Mouse (Mus musculus): ENCODE results near the gene Slc9a3r1.

Slc9a3r1 gene

DNA sequence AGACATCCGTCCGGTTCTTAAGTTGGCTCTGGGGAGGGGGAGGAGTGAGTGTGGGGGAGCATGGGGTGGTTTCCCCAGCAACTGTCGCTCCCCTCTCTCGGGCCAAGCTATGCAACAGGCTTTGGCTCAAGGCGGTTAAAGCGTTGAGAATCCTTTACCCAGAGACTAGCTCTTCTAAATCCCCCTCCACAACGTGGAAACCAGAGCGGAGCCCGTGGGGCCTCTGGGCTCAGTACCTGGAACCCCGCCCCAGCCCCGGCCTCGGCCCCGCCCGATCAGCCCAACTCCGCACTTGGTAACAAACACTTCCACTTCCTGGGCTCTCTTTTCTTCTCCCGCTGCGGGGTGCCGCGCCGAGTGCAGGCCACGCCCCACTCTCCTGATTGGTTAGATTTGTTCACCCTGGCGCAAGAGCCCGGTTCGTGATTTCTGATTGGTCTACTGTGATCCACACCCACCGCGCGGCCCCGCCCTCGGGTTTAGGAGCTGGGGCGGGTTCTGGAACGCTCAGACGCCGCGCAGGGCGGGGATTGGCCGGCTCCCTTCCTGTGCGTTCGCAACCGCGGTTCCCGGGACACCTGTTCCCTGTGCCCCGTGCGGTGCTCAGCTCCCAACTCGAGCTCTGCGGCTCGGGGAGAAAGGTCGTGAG, at the start of gene Slc9a3r1:
TSS of gene Slc9a3r1 (plus strand) at position 510 of the 649 bp plus-strand sequence.
- peak; percentile 80 for DNase-seq (ENCODE audit: extremely low read depth, low read depth, low spot score)

- no peak for DNase-seq (ENCODE audit: extremely low read depth, low read depth, low spot score)
Measured at GRCm38 (mm10) chr11:115119409-115119808, 43.7 kb upstream of the Slc9a3r1 start.

DNA sequence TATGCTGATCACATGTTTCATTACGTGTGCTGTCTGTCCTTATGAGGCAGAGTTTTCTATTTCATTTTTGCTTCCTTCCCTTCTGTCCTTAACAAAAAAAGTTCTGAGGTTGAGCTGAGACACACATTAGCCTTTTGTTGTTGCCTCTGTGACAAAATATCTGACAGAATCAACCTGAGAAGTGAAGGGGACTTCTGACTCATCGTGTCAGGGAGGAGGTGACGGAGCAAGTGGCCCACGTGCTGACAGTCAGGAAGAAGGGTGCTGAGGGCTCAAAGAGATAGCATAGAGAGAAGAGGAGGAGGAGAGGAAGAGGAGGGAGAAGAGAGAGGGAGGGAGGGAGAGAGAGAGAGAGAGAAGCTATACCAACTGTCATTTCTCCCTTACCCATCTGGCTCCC, 34.7 kb upstream of the Slc9a3r1 start:
- DNase-seq (ENCODE audit: extremely low read depth, low read depth, low spot score), result no peak

- DNase-seq (ENCODE audit: extremely low read depth, low read depth, low spot score), result no peak
Measured at GRCm38 (mm10) chr11:115129508-115130126, 33.5 kb upstream of the Slc9a3r1 start.

DNA sequence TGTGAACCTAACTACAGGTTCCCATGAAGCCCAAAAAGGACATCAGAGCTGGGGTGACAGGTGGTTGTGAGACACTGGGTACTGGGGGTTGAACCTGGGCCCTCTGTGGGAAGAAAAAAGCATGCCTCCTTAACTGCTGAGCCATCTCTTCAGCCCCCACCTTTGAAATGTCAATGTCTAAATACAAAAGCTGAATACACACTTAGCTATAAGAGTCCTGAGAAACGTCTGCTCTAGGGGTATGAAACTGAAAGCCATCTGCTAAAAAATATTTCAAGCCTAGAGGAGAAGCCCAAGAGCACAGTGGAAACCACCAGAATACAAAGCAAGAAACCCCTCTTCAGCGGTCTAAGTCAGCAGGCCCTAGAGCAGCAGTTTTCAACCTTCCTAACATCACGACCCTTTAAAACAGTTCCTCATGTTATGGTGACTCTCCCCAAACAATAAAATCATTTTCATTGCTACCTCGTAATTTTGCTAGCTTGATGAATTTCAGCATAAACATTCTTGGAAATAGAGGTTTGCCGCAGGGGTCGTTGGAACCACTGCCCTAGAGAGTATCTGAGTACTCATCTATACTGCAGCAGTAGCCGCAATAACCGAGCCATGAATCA, 31.3 kb upstream of the Slc9a3r1 start:
- no peak for DNase-seq (ENCODE audit: extremely low read depth, low read depth, low spot score)

- DNase-seq (ENCODE audit: extremely low read depth, low read depth, low spot score), result no peak
Measured at GRCm38 (mm10) chr11:115133800-115134199, 29.3 kb upstream of the Slc9a3r1 start, which contains the start of gene Cd300lf. Cd300lf (minus strand) TSS chr11:115133992.

DNA sequence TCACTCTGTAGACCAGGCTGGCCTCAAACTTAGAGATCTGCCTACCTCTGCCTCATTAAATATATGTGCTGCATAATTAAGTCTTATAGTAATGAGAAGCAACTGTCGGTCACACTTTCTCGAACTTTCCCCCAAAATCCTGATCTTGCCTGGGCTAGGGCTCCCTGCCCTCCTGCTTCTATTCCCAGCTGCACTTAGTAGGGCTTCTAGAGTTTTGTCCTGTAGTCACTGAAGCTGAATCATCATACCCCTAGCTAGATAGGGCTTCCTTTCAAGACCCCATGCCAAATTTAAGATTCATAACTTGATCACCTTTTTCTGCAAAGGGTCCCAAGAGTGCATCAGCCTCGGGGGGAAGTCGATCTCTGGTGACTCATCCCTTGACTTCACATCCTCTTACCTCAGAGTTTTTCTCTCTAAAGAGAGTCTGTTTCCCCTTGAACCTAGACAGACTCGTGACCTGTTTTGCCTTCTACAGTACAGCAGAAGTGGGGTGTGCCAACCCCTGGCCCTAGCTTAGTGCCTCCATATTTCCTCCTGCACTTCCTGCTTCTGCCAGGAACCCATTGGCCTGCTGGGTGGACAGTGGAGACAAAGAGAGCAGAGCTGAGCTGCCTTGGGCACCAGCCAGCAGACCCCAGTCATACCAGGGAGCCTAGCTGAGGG, 24.4 kb upstream of the Slc9a3r1 start:
- DNase-seq (ENCODE audit: extremely low read depth, low read depth, low spot score), result no peak

- DNase-seq (ENCODE audit: extremely low read depth, low read depth, low spot score), result no peak
Measured at GRCm38 (mm10) chr11:115141970-115142369, 21.2 kb upstream of the Slc9a3r1 start.

DNA sequence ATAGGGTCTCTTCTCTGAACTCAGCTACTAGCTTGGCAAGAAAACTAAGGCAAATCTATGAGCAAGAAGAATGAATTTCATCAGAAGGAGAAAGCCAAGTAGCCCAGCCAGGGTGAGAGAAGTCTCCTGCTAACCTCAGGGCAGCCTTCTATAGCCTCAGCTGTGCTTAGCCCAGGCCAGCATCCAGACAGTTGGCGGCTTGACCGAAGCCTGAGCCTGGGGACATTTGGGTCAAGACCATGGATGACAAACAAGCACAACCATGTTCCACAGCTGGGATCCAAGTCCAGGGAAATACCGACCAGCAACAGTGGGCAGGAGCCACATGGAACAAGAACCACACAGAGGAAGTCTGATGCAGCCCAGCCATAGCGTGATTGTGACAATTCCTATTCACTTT, 15.3 kb upstream of the Slc9a3r1 start:
- DNase-seq (ENCODE audit: extremely low read depth, low read depth, low spot score), result no peak

GRCm38 (mm10) chr11:115150741-115151254, 12.3 kb upstream of the Slc9a3r1 start:
- DNase-seq (ENCODE audit: extremely low read depth, low read depth, low spot score), result no peak

DNA sequence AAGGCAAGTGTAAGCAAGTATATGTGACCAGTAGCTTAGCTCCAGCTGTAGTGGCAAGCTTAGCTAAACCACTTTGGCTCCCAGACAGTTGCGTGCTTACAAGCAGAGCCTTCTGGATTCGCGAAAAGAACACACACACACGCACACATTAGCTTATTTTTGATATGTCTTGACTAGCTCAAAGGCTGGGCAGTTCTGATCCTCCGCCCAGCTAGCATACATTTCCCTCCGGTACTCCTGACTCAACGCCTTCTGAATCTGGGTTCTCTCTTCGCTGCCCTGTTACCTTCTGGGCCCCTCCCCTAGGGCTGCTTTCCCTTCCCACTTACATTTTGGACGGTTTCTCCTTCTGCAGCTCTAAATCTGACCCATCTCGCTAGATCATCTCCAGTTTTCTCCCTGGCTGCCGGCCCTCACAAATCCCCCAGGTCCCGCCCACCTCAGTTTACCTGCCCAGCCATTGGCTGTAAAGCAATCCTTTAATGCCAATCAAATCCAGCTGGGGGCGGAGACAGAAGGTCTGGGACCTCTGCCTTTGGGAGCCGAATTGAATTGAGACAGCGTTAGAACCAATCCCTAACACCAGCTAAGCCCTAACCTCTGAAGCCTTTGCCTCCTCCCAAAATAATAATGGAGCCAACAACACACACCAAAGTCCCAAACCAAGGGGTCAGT, 11.2 kb upstream of the Slc9a3r1 start:
- no peak for DNase-seq (ENCODE audit: extremely low read depth, low read depth, low spot score)

DNA sequence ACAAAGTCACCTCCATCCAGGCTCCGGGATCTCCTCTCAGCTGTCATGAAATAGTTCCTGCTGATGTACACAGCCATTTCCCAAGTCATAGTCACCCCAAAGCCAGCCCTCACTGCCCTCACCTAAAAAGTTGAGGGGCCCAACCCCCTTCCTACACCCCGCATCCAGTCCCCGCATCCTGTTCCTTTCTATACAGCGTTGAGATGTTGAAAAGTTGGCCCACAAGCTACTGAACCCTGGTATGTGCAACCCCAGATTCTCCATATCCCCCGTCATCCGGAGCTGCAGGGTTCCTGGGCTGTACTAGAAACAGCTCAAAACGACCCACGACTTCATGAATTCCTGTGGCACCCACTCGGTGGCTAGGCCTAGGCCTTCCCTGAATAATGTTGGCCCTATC, 10.1 kb upstream of the Slc9a3r1 start:
- DNase-seq (ENCODE audit: extremely low read depth, low read depth, low spot score), result no peak

- DNase-seq (ENCODE audit: extremely low read depth, low read depth, low spot score), result no peak
Measured at GRCm38 (mm10) chr11:115153699-115154292, 9.3 kb upstream of the Slc9a3r1 start.

DNA sequence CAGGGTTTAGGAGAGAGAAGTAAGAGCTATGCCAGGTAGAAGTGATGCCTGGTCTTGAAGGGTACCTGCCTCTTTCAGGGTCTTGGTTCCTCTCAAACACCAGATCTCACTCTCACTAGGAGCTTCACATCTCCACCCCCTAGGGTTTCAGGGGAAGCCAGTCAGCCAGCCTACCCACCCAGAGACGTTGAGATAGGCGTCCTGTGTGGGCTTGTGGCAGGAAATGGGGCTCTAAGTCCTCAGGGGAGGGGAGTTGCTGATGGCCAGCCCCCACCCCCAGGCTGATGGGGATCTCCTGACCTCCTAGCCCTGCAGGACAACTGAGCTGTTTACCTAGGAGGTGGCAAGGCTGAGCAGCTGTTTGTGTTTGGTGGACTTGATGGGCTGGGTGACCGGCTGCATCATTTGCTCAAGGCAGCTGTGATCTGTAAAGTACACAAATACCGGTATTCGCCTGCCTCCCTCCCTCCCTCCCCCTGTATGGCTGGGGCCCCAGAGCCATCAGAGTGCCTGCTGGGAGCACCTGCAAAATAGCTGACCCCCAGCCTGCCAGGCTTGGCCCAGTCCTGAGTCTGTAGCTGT, 8.0 kb upstream of the Slc9a3r1 start:
- DNase-seq (ENCODE audit: extremely low read depth, low read depth, low spot score), result no peak

DNA sequence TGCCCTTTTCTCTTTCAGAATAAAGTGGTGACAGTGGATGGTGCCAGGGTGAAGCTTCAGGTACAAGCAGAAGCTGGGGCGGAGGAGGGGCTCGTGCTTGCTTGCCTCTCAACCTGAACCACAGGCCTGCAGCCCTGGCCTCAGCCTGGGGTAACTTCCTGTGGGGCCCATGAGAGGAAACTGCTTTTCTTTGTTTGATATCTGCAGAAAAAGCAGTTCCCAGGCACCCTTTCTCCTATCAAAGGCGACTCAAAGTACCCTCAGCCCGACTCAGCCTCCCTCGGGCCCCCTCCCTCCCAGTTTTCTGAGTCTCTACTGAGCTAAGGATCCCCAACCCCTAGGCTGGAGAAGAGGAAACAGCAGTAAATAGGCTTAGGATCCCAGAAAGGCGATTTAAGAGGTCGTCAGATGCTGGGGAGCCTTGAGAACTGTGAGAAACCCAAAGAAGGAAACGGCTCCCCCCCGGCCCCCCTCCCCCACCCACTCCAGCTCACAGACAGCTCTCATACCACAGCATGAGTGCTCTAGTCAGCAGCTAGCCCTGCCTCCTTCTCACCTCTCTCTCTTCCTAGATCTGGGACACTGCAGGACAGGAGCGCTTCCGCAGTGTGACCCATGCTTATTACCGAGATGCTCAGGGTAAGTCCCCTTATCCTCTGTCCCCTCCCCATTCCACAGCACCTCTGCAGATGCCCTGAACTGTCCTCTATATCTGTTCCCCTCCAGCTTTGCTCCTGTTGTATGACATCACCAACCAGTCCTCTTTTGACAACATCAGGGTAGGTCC, 5.0 kb upstream of the Slc9a3r1 start:
- no peak for DNase-seq (ENCODE audit: extremely low read depth, low read depth, low spot score)

DNA sequence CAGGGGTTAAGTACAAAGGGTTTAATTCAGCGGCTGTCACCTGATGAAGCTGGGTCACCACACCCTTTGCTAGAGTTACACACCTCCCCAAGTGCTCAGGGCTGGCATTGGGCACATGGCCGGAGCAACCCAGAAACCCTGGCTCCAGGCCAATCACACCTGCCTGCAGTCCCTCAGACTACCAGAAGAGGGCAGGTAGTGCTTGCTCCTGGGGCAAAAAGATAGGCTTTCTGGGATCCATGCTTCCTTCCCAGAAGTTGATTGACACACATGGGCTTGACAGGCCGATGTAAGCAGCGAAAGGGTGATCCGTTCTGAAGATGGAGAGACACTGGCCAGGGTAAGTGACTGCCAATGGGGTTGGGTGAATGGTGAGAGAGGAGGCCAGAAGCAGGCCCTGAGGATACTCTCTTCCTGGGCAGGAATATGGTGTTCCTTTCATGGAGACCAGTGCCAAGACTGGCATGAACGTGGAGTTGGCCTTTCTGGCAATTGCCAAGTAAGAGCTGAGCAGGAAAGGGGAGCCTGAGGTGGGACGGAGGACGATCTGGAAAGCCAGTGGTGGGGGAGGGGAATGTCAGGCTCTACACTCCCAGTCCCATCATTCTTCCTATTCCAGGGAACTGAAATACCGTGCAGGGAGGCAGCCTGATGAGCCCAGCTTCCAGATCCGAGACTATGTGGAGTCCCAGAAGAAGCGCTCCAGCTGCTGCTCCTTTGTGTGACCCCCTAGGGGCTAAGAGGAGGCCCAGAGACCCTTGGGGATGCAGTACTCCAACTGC, 2.9 kb upstream of the Slc9a3r1 start:
- DNase-seq (ENCODE audit: extremely low read depth, low read depth, low spot score), result no peak

- no peak for DNase-seq (ENCODE audit: extremely low read depth, low read depth, low spot score)
Measured at GRCm38 (mm10) chr11:115160883-115161577, 2.1 kb upstream of the Slc9a3r1 start.

DNA sequence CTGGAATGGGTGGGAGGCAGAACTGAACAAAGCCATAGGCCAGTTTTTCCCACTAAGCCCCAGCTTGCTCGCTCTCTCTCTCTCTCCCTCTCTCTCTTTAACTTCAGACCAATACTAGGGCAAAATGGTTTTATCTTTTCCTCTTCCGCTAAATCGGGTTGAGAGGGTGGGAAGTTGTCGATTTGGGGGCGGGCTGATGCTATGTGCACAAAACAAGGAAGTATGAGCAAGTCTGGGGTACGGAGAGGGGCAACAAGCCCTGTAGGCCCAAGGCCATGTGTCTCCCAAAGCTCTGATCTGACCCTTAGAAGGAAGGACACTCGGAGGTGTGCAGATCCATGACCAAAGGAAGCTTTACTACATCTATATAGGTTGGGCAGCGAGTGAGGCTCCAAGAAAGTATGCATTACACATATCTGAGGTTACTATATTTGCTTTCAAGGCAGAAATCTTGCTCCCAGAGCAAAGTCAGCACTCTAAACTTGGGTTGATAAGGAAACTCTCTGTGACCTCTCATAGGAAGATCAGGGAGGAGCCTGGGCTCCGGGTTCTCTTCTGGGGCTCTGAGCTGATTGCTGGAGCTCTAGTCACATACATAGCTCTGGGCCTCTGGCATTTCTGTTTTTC, 1.4 kb upstream of the Slc9a3r1 start:
- no peak for DNase-seq (ENCODE audit: extremely low read depth, low read depth, low spot score)
